Mouse (Mus musculus) spleen, postnatal 14 days (tissue): ENCODE data around the gene Tspyl3.

ENCODE experiments used
- DNase-seq, 2 experiments: peaks; one replicate each; pipeline ENCODE4 v3.0.0; 2021 to 2022; ENCODE audit warnings: low spot score in 2 of 2

Gene Tspyl3

DNA sequence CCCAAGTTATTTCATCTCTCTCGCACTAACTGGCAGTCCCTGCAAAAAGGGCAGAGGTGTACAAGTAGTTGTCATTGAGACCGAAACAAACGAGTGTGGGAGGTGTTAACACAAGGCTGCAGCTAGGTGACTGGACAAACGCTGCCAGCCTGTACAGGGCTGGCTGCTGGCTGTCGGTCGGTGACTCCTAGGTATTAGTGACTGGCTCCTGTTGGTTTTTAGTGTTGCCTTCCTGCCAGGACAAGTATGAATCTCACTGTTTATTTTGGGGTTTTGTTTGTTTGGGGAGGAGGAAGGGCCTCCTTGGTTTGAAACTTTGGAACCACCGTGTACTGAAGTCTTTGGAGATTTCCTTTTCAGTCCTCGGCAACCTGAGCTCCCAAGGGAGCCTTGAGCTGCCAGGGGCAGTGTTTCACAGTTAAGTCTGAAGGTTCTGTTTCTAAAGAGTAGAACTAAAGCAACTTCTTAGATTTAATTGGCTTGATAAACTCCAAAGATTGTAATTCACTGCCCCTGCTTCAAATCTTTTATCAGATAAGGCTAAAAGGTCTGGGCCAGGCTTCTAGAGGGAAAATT, 49.2 kb downstream of the Tspyl3 start:
- DNase-seq, result no peak
